Mouse (Mus musculus): ENCODE measurements around the gene Klhdc8b. TPM values are rescaled to one million over a fixed set of nuclear protein-coding genes. Genes with fewer than 3 reads are reported as not detected.

The Klhdc8b gene
- total RNA-seq, 1 experiment, result 6.6 TPM

- TF ChIP-seq HCFC1 (IDR thresholded peaks at IDR 0.05; ENCODE audit: borderline replicate concordance, insufficient read depth, low read length) (no peak), MAFK (IDR thresholded peaks at IDR 0.05; ENCODE audit: insufficient read depth, low read depth, low read length) (no peak), CHD2 (IDR thresholded peaks at IDR 0.05; ENCODE audit: low read depth, low read length) (no peak), ZC3H11A (IDR thresholded peaks at IDR 0.05; ENCODE audit: borderline replicate concordance, low read depth, low read length) (no peak), ZNF384 (IDR thresholded peaks at IDR 0.05; ENCODE audit: low read depth, low read length) (no peak)
- peaks cover 0 to 18% of the 10 kb centered on the region in 2 experiments; a peak in 2 of 4 replicates for H3K4me1 ChIP-seq (ENCODE audit: control insufficient read depth in 2 of 2, insufficient read depth in 2 of 2, low read length in 2 of 2, poor library complexity in 1 of 2)
- DNase-seq (ENCODE audit: low read depth, low spot score), result no peak
These were observed 10.8 kb downstream of the Klhdc8b start for GRCm38 (mm10) chr9:108450292-108451169.

GRCm38 (mm10) chr9:108449860-108450259, 11.5 kb downstream of the Klhdc8b start:
- H3K27ac ChIP-seq (ENCODE audit: insufficient read depth, low read depth, low read length, poor library complexity, severe bottlenecking), result no peak overlapping the region
- in situ Hi-C loops (cut with MboI; ENCODE audit: low sequenced_read_pairs in 2 of 2, unreplicated experiment in 2 of 2), result no loop called here
- TF ChIP-seq ZNF384 (IDR thresholded peaks at IDR 0.05; ENCODE audit: low read depth, low read length) (no peak), MAFK (IDR thresholded peaks at IDR 0.05; ENCODE audit: insufficient read depth, low read depth, low read length) (no peak), CHD2 (IDR thresholded peaks at IDR 0.05; ENCODE audit: low read depth, low read length) (no peak), HCFC1 (IDR thresholded peaks at IDR 0.05; ENCODE audit: borderline replicate concordance, insufficient read depth, low read length) (no peak), ZC3H11A (IDR thresholded peaks at IDR 0.05; ENCODE audit: borderline replicate concordance, low read depth, low read length) (no peak)
- no peak overlapping the region for H3K4me3 ChIP-seq (ENCODE audit: insufficient read depth in 1 of 2, low read depth in 1 of 2, low read length in 2 of 2, poor library complexity in 1 of 2, severe bottlenecking in 1 of 2)
- no peak overlapping the region for H3K9ac ChIP-seq (ENCODE audit: insufficient read depth, low read depth, low read length, poor library complexity, severe bottlenecking)
- no peaks in the 10 kb centered on the region for H3K36me3 ChIP-seq (ENCODE audit: control insufficient read depth, insufficient read depth, low read length, poor library complexity, severe bottlenecking)
- DNase-seq (ENCODE audit: low read depth, low spot score), result no peak
- H3K4me1 ChIP-seq (ENCODE audit: control insufficient read depth in 2 of 2, insufficient read depth in 2 of 2, low read length in 2 of 2, poor library complexity in 1 of 2), result peaks cover 0 to 17% of the 10 kb centered on the region in 2 experiments; a peak in 2 of 4 replicates
- no peaks in the 10 kb centered on the region for H3K9me3 ChIP-seq (ENCODE audit: control insufficient read depth, insufficient read depth, low read depth, low read length)

More at GRCm38 (mm10) chr9:108450292-108451169, 10.8 kb downstream of the Klhdc8b start:
- in situ Hi-C loops (cut with MboI; ENCODE audit: low sequenced_read_pairs in 2 of 2, unreplicated experiment in 2 of 2), result no loop called here
- no peak overlapping the region for H3K4me3 ChIP-seq (ENCODE audit: insufficient read depth in 1 of 2, low read depth in 1 of 2, low read length in 2 of 2, poor library complexity in 1 of 2, severe bottlenecking in 1 of 2)
- H3K27ac ChIP-seq (ENCODE audit: insufficient read depth, low read depth, low read length, poor library complexity, severe bottlenecking), result no peak overlapping the region
- no peaks in the 10 kb centered on the region for H3K9me3 ChIP-seq (ENCODE audit: control insufficient read depth, insufficient read depth, low read depth, low read length)
- no peak overlapping the region for H3K9ac ChIP-seq (ENCODE audit: insufficient read depth, low read depth, low read length, poor library complexity, severe bottlenecking)
- H3K36me3 ChIP-seq (ENCODE audit: control insufficient read depth, insufficient read depth, low read length, poor library complexity, severe bottlenecking), result no peaks in the 10 kb centered on the region

DNA sequence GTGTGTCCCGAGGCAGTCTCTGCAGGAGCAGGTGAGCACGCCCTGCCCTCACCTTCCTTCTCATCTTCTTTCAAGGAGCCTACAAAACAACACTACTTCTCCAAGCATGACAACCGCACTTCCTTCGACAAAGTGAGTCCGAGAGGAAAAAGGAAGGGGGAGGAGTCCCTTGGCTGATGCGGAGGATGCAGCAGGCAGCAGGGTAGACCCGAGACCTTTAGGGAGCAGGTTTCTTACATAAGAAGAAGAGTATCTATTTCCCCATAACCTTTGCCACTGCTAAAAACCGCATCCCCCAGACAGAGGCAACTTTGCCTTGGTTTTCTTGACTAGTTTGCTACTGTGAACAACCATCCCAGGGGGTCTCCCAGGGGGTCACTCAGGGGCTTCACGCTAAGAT, 16.3 kb downstream of the Klhdc8b start:
- TF ChIP-seq HCFC1 (IDR thresholded peaks at IDR 0.05; ENCODE audit: borderline replicate concordance, insufficient read depth, low read length), result no peak
- Histone ChIP-seq H3K4me1 (ENCODE audit: control insufficient read depth in 2 of 2, insufficient read depth in 2 of 2, low read length in 2 of 2, poor library complexity in 1 of 2) (peaks cover 0 to 8% of the 10 kb centered on the region in 2 experiments; a peak in 1 of 4 replicates), H3K9ac (ENCODE audit: insufficient read depth, low read depth, low read length, poor library complexity, severe bottlenecking) (no peak overlapping the region), H3K4me3 (ENCODE audit: insufficient read depth in 1 of 2, low read depth in 1 of 2, low read length in 2 of 2, poor library complexity in 1 of 2, severe bottlenecking in 1 of 2) (no peak overlapping the region), H3K9me3 (ENCODE audit: control insufficient read depth, insufficient read depth, low read depth, low read length) (no peaks in the 10 kb centered on the region), H3K27ac (ENCODE audit: insufficient read depth, low read depth, low read length, poor library complexity, severe bottlenecking) (no peak overlapping the region), H3K36me3 (ENCODE audit: control insufficient read depth, insufficient read depth, low read length, poor library complexity, severe bottlenecking) (no peaks in the 10 kb centered on the region)
- no peak for DNase-seq (ENCODE audit: low read depth, low spot score)
- in situ Hi-C loops (cut with MboI; ENCODE audit: low sequenced_read_pairs in 2 of 2, unreplicated experiment in 2 of 2), result no loop called here

DNA sequence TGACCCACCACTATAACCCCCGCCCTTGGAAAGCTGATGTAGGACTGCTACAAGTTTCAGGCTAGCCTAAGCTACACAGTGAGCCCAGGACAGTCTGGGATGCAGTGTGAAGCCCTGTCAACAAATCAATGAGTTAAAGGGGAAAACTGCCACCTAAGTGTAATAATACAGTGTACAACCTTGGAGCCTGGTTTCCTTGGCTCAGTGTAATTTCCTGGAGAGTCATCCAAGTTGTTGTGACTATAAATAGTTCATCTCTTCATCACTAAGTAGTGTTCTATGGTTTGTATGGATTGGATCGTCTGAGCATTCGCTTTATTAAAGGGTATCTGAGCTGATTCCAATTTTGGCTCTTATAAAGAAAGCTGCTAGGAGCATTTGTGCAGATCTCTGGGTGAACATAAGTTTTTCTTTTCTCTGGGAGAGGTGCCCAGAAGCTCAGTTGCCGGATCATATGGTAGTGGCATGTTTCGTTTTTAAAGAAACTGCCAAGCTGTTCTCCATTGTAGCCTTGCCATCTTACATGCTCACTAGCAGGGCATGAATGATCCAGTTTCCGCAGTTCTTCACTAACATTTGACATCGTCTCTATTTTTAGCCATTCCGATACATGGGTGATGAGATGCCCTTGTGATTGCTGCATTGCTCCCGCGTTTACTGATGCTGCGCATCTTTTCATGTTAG, 20.0 kb downstream of the Klhdc8b start:
- no peaks in the 10 kb centered on the region for H3K9me3 ChIP-seq (ENCODE audit: control insufficient read depth, insufficient read depth, low read depth, low read length)
- 0 out of 4 replicates have a peak, but pooled peaks cover 0 to 2% of the 10 kb centered on the region in 2 experiments for H3K4me1 ChIP-seq (ENCODE audit: control insufficient read depth in 2 of 2, insufficient read depth in 2 of 2, low read length in 2 of 2, poor library complexity in 1 of 2)
- H3K27ac ChIP-seq (ENCODE audit: insufficient read depth, low read depth, low read length, poor library complexity, severe bottlenecking), result no peak overlapping the region
- H3K9ac ChIP-seq (ENCODE audit: insufficient read depth, low read depth, low read length, poor library complexity, severe bottlenecking), result no peak overlapping the region
- no peaks in the 10 kb centered on the region for H3K36me3 ChIP-seq (ENCODE audit: control insufficient read depth, insufficient read depth, low read length, poor library complexity, severe bottlenecking)
- no peak overlapping the region for H3K4me3 ChIP-seq (ENCODE audit: insufficient read depth in 1 of 2, low read depth in 1 of 2, low read length in 2 of 2, poor library complexity in 1 of 2, severe bottlenecking in 1 of 2)
- no peak for DNase-seq (ENCODE audit: low read depth, low spot score)
- no peak for TF ChIP-seq CHD2 (IDR thresholded peaks at IDR 0.05; ENCODE audit: low read depth, low read length)
- TF ChIP-seq HCFC1 (IDR thresholded peaks at IDR 0.05; ENCODE audit: borderline replicate concordance, insufficient read depth, low read length), result no peak
- TF ChIP-seq MAFK (IDR thresholded peaks at IDR 0.05; ENCODE audit: insufficient read depth, low read depth, low read length), result no peak
- no peak for TF ChIP-seq ZC3H11A (IDR thresholded peaks at IDR 0.05; ENCODE audit: borderline replicate concordance, low read depth, low read length)
- no peak for TF ChIP-seq ZNF384 (IDR thresholded peaks at IDR 0.05; ENCODE audit: low read depth, low read length)
- in situ Hi-C loops (cut with MboI; ENCODE audit: low sequenced_read_pairs in 2 of 2, unreplicated experiment in 2 of 2), result no loop called here
